Mouse (Mus musculus) cerebellum, postnatal 25 days (tissue): ENCODE results near the gene Hspa1b.
A peak's percentile ranks its signal among the peaks of the same experiment; 100 is the strongest.
"Not testable (repeated sequence)": the region's sequence is repeated elsewhere in the genome, so short reads cannot be mapped to it uniquely, and the experiment has no call there.

Experiments used
- DNase-seq, 2 experiments: peaks; one replicate each; pipeline ENCODE4 v3.0.0; 2021; ENCODE audit warnings: mixed read lengths in 2 of 2

Gene Hspa1b

GRCm38 (mm10) chr17:34981690-34982180 lies 22.7 kb upstream of the Hspa1b start, which contains the start of gene Lsm2:
Gene Lsm2 (plus strand): TSS chr17:34981862.
- peak; percentile 94 to 95 for DNase-seq

GRCm38 (mm10) chr17:34980655-34981054 lies 21.6 kb upstream of the Hspa1b start:
- DNase-seq = peak in 1 of 2 experiments; percentile 46

- DNase-seq = no peak
These were observed 20.6 kb upstream of the Hspa1b start for GRCm38 (mm10) chr17:34979631-34980030.

GRCm38 (mm10) chr17:34978239-34978638 lies 19.2 kb upstream of the Hspa1b start:
- DNase-seq = no peak

GRCm38 (mm10) chr17:34977000-34977399 lies 18.0 kb upstream of the Hspa1b start:
- DNase-seq = no peak

GRCm38 (mm10) chr17:34975581-34976492 lies 16.8 kb upstream of the Hspa1b start:
- DNase-seq = no peak

- peak; percentile 83 to 90 for DNase-seq
These were observed 13.2 kb upstream of the Hspa1b start, which contains the start of the genes Hspa1a and Hspa1l for GRCm38 (mm10) chr17:34972069-34972749. Gene Hspa1a (minus strand): TSS chr17:34972156. Gene Hspa1l (plus strand): TSS chr17:34972703.

- peak in 1 of 2 experiments; percentile 33 for DNase-seq
These were observed 12.6 kb upstream of the Hspa1b start for GRCm38 (mm10) chr17:34971694-34972068.

- not testable (repeated sequence) for DNase-seq
These were observed 11.8 kb upstream of the Hspa1b start for GRCm38 (mm10) chr17:34970850-34971249.

- DNase-seq = not testable (repeated sequence)
These were observed 10.8 kb upstream of the Hspa1b start, which contains the start of gene Gm20481 for GRCm38 (mm10) chr17:34969822-34970221. Gene Gm20481 (plus strand): TSS chr17:34969912.

- no peak for DNase-seq
These were observed 6.6 kb upstream of the Hspa1b start for GRCm38 (mm10) chr17:34965627-34966026.

- no peak for DNase-seq
These were observed 5.6 kb upstream of the Hspa1b start for GRCm38 (mm10) chr17:34964640-34965049.

- DNase-seq = no peak
These were observed 3.8 kb upstream of the Hspa1b start for GRCm38 (mm10) chr17:34962841-34963240.

- no peak for DNase-seq
These were observed 3.1 kb upstream of the Hspa1b start for GRCm38 (mm10) chr17:34962125-34962524.

- DNase-seq = no peak
These were observed 1.9 kb upstream of the Hspa1b start for GRCm38 (mm10) chr17:34960702-34961493.

GRCm38 (mm10) chr17:34959881-34960515 lies 960 bp upstream of the Hspa1b start:
- DNase-seq = no peak

GRCm38 (mm10) chr17:34958734-34959129 lies 306 bp downstream of the Hspa1b start:
- DNase-seq = peak in 1 of 2 experiments; percentile 46

- not testable (repeated sequence) for DNase-seq
These were observed 1.1 kb downstream of the Hspa1b start for GRCm38 (mm10) chr17:34957966-34958365.

GRCm38 (mm10) chr17:34957291-34957690 lies 1.7 kb downstream of the Hspa1b start:
- not testable (repeated sequence) for DNase-seq

- no peak for DNase-seq
These were observed 2.7 kb downstream of the Hspa1b start for GRCm38 (mm10) chr17:34956340-34956739.

GRCm38 (mm10) chr17:34955884-34956283 lies 3.2 kb downstream of the Hspa1b start:
- no peak for DNase-seq

GRCm38 (mm10) chr17:34954831-34955230 lies 4.2 kb downstream of the Hspa1b start:
- no peak for DNase-seq
